Mouse (Mus musculus): ENCODE measurements around the gene Ap1g2.
A peak's percentile ranks its signal among the peaks of the same experiment; 100 is the strongest.

Gene Ap1g2

GRCm38 (mm10) chr14:55105836-55106809 is at the start of gene Ap1g2:
Gene Ap1g2 (minus strand): TSS chr14:55106593.
- peak; percentile 90 for DNase-seq

GRCm38 (mm10) chr14:55152951-55153481 is 46.6 kb upstream of the Ap1g2 start:
- DNase-seq, result no peak

- DNase-seq, result no peak
Measured at GRCm38 (mm10) chr14:55152174-55152573, 45.8 kb upstream of the Ap1g2 start.

GRCm38 (mm10) chr14:55150985-55151384 is 44.6 kb upstream of the Ap1g2 start:
- no peak for DNase-seq

GRCm38 (mm10) chr14:55149041-55149440 is 42.6 kb upstream of the Ap1g2 start:
- DNase-seq, result no peak

GRCm38 (mm10) chr14:55148363-55148915 is 42.0 kb upstream of the Ap1g2 start:
- peak; percentile 39 for DNase-seq

- DNase-seq, result no peak
Measured at GRCm38 (mm10) chr14:55146829-55147401, 40.5 kb upstream of the Ap1g2 start.

- no peak for DNase-seq
Measured at GRCm38 (mm10) chr14:55146324-55146723, 39.9 kb upstream of the Ap1g2 start.

GRCm38 (mm10) chr14:55139313-55139712 is 32.9 kb upstream of the Ap1g2 start:
- DNase-seq, result no peak

GRCm38 (mm10) chr14:55135676-55136075 is 29.3 kb upstream of the Ap1g2 start:
- DNase-seq, result no peak

GRCm38 (mm10) chr14:55126521-55126920 is 20.1 kb upstream of the Ap1g2 start:
- peak; percentile 57 for DNase-seq

GRCm38 (mm10) chr14:55125711-55126110 is 19.3 kb upstream of the Ap1g2 start:
- peak; percentile 44 for DNase-seq

- DNase-seq, result no peak
Measured at GRCm38 (mm10) chr14:55122359-55122758, 16.0 kb upstream of the Ap1g2 start.

- DNase-seq, result peak; percentile 71
Measured at GRCm38 (mm10) chr14:55121947-55122346, 15.6 kb upstream of the Ap1g2 start.

- no peak for DNase-seq
Measured at GRCm38 (mm10) chr14:55119421-55120134, 13.2 kb upstream of the Ap1g2 start.

GRCm38 (mm10) chr14:55118852-55119251 is 12.5 kb upstream of the Ap1g2 start:
- peak; percentile 80 for DNase-seq

- DNase-seq, result peak; percentile 82
Measured at GRCm38 (mm10) chr14:55116425-55117200, 10.2 kb upstream of the Ap1g2 start, which contains the start of gene Jph4. Gene Jph4 (minus strand): TSS chr14:55116935.

GRCm38 (mm10) chr14:55115846-55116245 is 9.5 kb upstream of the Ap1g2 start:
- DNase-seq, result no peak

- DNase-seq, result no peak
Measured at GRCm38 (mm10) chr14:55114759-55115701, 8.6 kb upstream of the Ap1g2 start.

GRCm38 (mm10) chr14:55113975-55114645 is 7.7 kb upstream of the Ap1g2 start:
- peak; percentile 30 for DNase-seq
